In genomic region chr1:164185316-164185715, GRCm38 (mm10) we compare ENCODE assay signal across 14 mouse cellular contexts. TPM values are rescaled to one million over a fixed set of nuclear protein-coding genes. Genes with fewer than 3 reads are reported as not detected.
DNase-seq lines count a peak whose midpoint lies in the region; TF ChIP-seq lines count a peak whose summit lies in the region.
"Had no signal": no experiment of that assay in that cellular context is flagged by ENCODE, and none has a peak within 500 bp of the region (broad histone marks: within the 10 kb centered on the region; RNA-seq: fewer than 3 reads in every experiment).

No protein-coding gene starts in this region.

- intact Hi-C loops in heart, postnatal 25 days (cut with DNase I) = no loop called here

- peak; percentile 36 for DNase-seq in adrenal gland, adult 2 months
- DNase-seq in adrenal gland, postnatal 25 days = no peak
- peak; percentile 60 for DNase-seq in heart, adult 11 months
- DNase-seq in heart, postnatal 25 days (ENCODE audit: low spot score) = no peak
- peak; percentile 10 for DNase-seq in ovary, adult 18-20 months (ENCODE audit: low spot score)
- no peak for DNase-seq in ovary, postnatal 14 days (ENCODE audit: low spot score)
- DNase-seq in brain, embryonic 14.5 days (ENCODE audit: low read depth) = peak; percentile 48
- no peak for DNase-seq in yolk sac, embryonic 10.5 days (ENCODE audit: low spot score)
- DNase-seq: cerebellum, adult 18-20 months; cerebellum, adult 9-11 months; gastrocnemius, postnatal 10 days; heart, adult 2 months; heart, postnatal 14 days had no signal

- no peak for TF ChIP-seq CTCF in brain, embryonic 14.5 days (IDR thresholded peaks at IDR 0.05; ENCODE audit: borderline replicate concordance, extremely low read depth, insufficient read depth, insufficient read length)

- no peak for TF ChIP-seq POLR2A in brain, embryonic 14.5 days (IDR thresholded peaks at IDR 0.05; ENCODE audit: borderline replicate concordance, extremely low read depth, insufficient read depth, insufficient read length, poor library complexity, severe bottlenecking)

RNA-seq across cellular contexts. Expression of gene F5, which starts 33.7 kb away (rescaled TPM):
- total RNA-seq in adrenal gland, adult 2 months (2021) = 10 to 100 TPM in 1 of 2 experiments, 1 to 10 TPM in 1; 1.1 to 10.2 TPM
- polyA plus RNA-seq in adrenal gland, adult 2 months (2012; rRNA removed) = 0.30 and 0.47 TPM in 2 replicates
- total RNA-seq in adrenal gland, postnatal 25 days (2021) = 12.9 and 17.4 TPM in 2 replicates
- 1 to 10 TPM; 1.6 to 1.9 TPM for total RNA-seq in heart, postnatal 25 days (2021)
- polyA plus RNA-seq in brain, embryonic 14.5 days (2012; rRNA removed) = 0.16 and 0.36 TPM in 2 replicates
- total RNA-seq: MEL had no signal

Comparison
In these comparisons a context has a peak if more than half of its experiments do, and no peak if none do; other contexts are left out.
1. DNase-seq: peak in adrenal gland, adult 2 months (single experiment), heart, adult 11 months (single experiment), ovary, adult 18-20 months (single experiment) and brain, embryonic 14.5 days (single experiment); none in adrenal gland, postnatal 25 days (single experiment), heart, postnatal 25 days (single experiment), ovary, postnatal 14 days (single experiment) and yolk sac, embryonic 10.5 days (single experiment).